Mouse (Mus musculus): ENCODE results near the gene Actl10.

Gene Actl10

GRCm38 (mm10) chr2:154551927-154552326 lies 351 bp downstream of the Actl10 start:
- peak; percentile 63 for DNase-seq

- DNase-seq = peak; percentile 85
Observed at GRCm38 (mm10) chr2:154552424-154552907, 890 bp downstream of the Actl10 start.

GRCm38 (mm10) chr2:154555235-154555634 lies 3.7 kb downstream of the Actl10 start:
- DNase-seq = peak; percentile 24

- peak; percentile 45 for DNase-seq
Observed at GRCm38 (mm10) chr2:154557184-154557832, 5.7 kb downstream of the Actl10 start.

- DNase-seq = peak; percentile 64
Observed at GRCm38 (mm10) chr2:154558264-154559039, 6.9 kb downstream of the Actl10 start, which contains the start of gene Necab3. Necab3 (minus strand) TSS chr2:154558890.

- DNase-seq = no peak
Observed at GRCm38 (mm10) chr2:154563612-154564170, 12.1 kb downstream of the Actl10 start.

- peak; percentile 88 for DNase-seq
Observed at GRCm38 (mm10) chr2:154565562-154565961, 14.0 kb downstream of the Actl10 start.

- DNase-seq = no peak
Observed at GRCm38 (mm10) chr2:154566641-154567040, 15.1 kb downstream of the Actl10 start.

- no peak for DNase-seq
Observed at GRCm38 (mm10) chr2:154567766-154568165, 16.2 kb downstream of the Actl10 start.

GRCm38 (mm10) chr2:154568329-154569070 lies 16.9 kb downstream of the Actl10 start:
- DNase-seq = no peak

GRCm38 (mm10) chr2:154569071-154569748 lies 17.6 kb downstream of the Actl10 start:
- no peak for DNase-seq

GRCm38 (mm10) chr2:154569836-154570286 lies 18.3 kb downstream of the Actl10 start, which contains the start of gene E2f1:
E2f1 (minus strand) TSS chr2:154569892.
- peak; percentile 84 for DNase-seq

- no peak for DNase-seq
Observed at GRCm38 (mm10) chr2:154570666-154571065, 19.1 kb downstream of the Actl10 start.

- no peak for DNase-seq
Observed at GRCm38 (mm10) chr2:154571266-154571665, 19.7 kb downstream of the Actl10 start.

GRCm38 (mm10) chr2:154571976-154572375 lies 20.4 kb downstream of the Actl10 start:
- DNase-seq = no peak

GRCm38 (mm10) chr2:154572996-154573395 lies 21.4 kb downstream of the Actl10 start:
- DNase-seq = no peak

- DNase-seq = no peak
Observed at GRCm38 (mm10) chr2:154574271-154574670, 22.7 kb downstream of the Actl10 start.

- DNase-seq = no peak
Observed at GRCm38 (mm10) chr2:154576876-154577743, 25.5 kb downstream of the Actl10 start.

GRCm38 (mm10) chr2:154577744-154578067 lies 26.1 kb downstream of the Actl10 start:
- no peak for DNase-seq

- DNase-seq = no peak
Observed at GRCm38 (mm10) chr2:154580586-154580985, 29.0 kb downstream of the Actl10 start.

- DNase-seq = no peak
Observed at GRCm38 (mm10) chr2:154581421-154581820, 29.8 kb downstream of the Actl10 start.
